Mouse (Mus musculus): ENCODE data around the gene Elp4. TPM values are rescaled to one million over a fixed set of nuclear protein-coding genes. Genes with fewer than 3 reads are reported as not detected.

Elp4 gene
- polyA plus RNA-seq, 1 experiment from 2014 or later = 36.0 TPM

DNA sequence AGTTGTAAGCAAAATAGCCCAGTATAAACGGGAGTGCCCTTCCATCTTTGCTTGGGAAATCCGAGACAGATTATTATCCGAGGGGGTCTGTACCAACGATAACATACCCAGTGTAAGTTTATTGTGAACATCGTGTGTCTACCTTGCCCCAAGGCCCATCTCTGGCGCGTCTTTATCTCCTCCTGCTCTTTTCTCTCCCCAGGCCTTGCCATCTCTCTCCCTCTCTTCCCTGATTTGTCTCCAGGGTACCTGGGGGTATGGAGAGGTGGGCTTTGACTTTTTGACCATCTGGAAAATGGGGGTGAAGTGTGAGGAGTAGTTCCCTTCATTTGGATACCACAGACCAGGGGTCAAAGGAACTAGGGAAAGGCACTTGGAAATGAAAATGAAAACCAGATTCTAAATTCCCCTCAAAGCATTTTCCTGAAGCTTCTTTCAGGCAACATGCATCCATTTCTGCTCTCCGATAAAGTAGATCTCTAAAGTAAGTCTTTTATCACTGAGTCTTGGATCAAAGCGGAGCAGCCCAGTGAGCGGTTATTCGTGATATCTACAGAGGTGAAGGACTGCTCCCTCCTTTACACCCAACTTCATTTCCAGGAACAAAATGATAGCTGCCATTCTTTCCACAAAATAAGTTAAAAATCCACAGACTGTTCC, 219.2 kb downstream of the Elp4 start:
- Histone ChIP-seq H3K27me3 (ENCODE audit: control insufficient read depth, insufficient read depth, low read length) (peaks cover 81% of the 10 kb centered on the region), H3K4me1 (replicated peaks; ENCODE audit: control insufficient read depth, insufficient read depth, low read length) (peaks cover 15% of the 10 kb centered on the region), H3K27ac (no peak overlapping the region), H3K9ac (no peak overlapping the region), H3K9me3 (ENCODE audit: control insufficient read depth, low read length) (no peaks in the 10 kb centered on the region), H3K4me2 (replicated peaks) (peak overlapping the region; percentile 18), H3K36me3 (replicated peaks; ENCODE audit: control insufficient read depth, insufficient read depth) (no peaks in the 10 kb centered on the region), H3K4me3 (replicated peaks; ENCODE audit: low read length) (no peak overlapping the region)
- ATAC-seq (ENCODE audit: low FRiP score) (no peak), DNase-seq (ENCODE audit: low spot score) (no peak)
- 40% methylated on average over 11 of the region's 11 CpGs for WGBS

DNA sequence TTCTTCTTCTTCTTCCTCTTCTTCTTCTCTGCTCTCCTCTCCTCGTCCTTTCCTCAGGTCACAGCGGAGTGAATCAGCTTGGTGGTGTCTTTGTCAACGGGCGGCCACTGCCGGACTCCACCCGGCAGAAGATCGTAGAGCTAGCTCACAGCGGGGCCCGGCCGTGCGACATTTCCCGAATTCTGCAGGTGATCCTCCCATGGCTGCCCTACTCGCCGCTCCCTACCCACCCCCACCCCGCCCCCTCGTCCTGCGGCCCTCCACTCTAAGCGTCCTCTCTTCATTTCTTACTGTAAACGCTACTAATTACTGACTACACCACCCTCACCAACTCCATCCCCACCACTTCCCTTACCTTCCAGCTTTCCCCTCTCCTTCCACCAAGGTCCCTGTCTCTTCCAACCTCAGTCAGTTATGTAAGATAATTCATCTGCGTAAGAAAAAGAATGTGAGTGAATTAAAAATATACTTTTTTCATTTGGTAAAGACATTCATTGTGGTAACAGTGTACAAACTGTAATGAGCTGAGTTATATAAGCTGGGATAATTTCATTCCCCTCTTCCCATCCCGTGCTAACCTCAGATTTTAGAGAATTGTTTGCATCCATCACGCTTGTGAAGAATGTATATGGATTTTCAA, 220.5 kb downstream of the Elp4 start:
- DNase-seq (ENCODE audit: low spot score) (no peak), ATAC-seq (ENCODE audit: low FRiP score) (no peak)
- peaks cover 6% of the 10 kb centered on the region for H3K4me1 ChIP-seq (replicated peaks; ENCODE audit: control insufficient read depth, insufficient read depth, low read length)
- H3K9ac ChIP-seq = no peak overlapping the region
- peaks cover 80% of the 10 kb centered on the region for H3K27me3 ChIP-seq (ENCODE audit: control insufficient read depth, insufficient read depth, low read length)
- H3K4me3 ChIP-seq (replicated peaks; ENCODE audit: low read length) = peak overlapping the region; percentile 4; the same call in 1 of the 2 replicates
- no peaks in the 10 kb centered on the region for H3K9me3 ChIP-seq (ENCODE audit: control insufficient read depth, low read length)
- H3K27ac ChIP-seq = no peak overlapping the region
- 17% methylated on average over 22 of the region's 22 CpGs for WGBS
- peak overlapping the region; percentile 23; the same call in 1 of the 2 replicates for H3K4me2 ChIP-seq (replicated peaks)
- H3K36me3 ChIP-seq (replicated peaks; ENCODE audit: control insufficient read depth, insufficient read depth) = no peaks in the 10 kb centered on the region

DNA sequence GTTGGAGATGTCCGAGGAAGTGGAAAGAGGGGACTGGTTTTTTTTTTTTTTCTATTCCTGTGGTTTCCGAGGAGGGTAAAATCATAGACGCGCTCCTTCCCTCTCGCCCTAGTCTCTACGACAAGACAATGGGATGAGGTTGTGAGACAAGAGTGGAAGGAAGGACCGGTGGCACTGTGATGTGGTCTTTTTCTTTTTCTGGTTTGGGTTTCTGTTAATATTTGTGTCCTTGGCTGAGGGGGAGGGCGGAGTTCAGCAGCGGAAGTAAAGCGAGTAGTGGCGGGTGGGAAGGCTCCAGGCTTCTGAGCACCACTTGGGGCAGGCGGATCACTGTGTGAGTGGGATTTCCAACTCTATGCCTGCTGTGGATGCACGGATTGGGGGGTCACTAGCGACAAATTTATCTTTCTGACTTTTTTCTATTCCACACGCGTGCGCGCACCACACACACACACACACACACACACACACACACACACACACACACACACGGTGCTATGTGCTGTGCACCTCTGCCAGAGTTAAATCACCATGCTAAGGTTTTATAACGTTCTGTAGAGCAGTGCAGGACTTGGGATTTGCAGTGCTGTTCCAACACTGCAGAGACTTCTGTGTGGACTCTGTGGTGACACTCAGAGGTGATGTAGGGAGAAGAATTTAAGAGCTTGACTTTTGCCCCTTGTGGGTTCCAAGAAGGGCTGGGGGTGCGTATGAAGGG, 221.6 kb downstream of the Elp4 start:
- Histone ChIP-seq H3K27me3 (ENCODE audit: control insufficient read depth, insufficient read depth, low read length) (peaks cover 78% of the 10 kb centered on the region), H3K9me3 (ENCODE audit: control insufficient read depth, low read length) (no peaks in the 10 kb centered on the region), H3K4me1 (replicated peaks; ENCODE audit: control insufficient read depth, insufficient read depth, low read length) (no peaks in the 10 kb centered on the region), H3K4me2 (replicated peaks) (peak overlapping the region; percentile 41), H3K9ac (no peak overlapping the region), H3K27ac (no peak overlapping the region), H3K4me3 (replicated peaks; ENCODE audit: low read length) (peak overlapping the region; percentile 17), H3K36me3 (replicated peaks; ENCODE audit: control insufficient read depth, insufficient read depth) (no peaks in the 10 kb centered on the region)
- DNase-seq (ENCODE audit: low spot score) = peak; percentile 31
- ATAC-seq (ENCODE audit: low FRiP score) = no peak
- 7% methylated on average over 21 of the region's 21 CpGs for WGBS

DNA sequence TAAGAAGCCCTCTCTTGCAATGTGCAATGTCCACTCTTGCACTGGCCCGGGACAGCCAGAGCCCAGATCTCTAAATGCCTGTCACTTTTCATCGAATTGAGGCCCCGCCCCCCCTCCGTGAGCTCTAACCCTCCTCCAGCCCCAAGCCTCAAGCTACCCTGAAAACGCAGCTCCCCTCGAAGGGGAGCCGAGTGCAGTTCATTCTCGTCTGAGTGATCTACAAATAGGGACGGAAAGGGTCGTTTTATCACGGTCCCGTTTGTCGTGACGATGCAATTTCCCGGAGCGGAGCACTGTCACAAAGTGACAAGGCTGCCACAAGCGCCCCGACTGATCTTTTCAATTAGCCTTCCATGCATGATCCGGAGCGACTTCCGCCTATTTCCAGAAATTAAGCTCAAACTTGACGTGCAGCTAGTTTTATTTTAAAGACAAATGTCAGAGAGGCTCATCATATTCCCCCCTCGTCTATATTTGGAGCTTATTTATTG, 222.3 kb downstream of the Elp4 start:
- Histone ChIP-seq H3K4me3 (replicated peaks; ENCODE audit: low read length) (peak overlapping the region; percentile 17), H3K27me3 (ENCODE audit: control insufficient read depth, insufficient read depth, low read length) (peaks cover 78% of the 10 kb centered on the region), H3K4me2 (replicated peaks) (peak overlapping the region; percentile 41), H3K36me3 (replicated peaks; ENCODE audit: control insufficient read depth, insufficient read depth) (no peaks in the 10 kb centered on the region), H3K4me1 (replicated peaks; ENCODE audit: control insufficient read depth, insufficient read depth, low read length) (no peaks in the 10 kb centered on the region), H3K9me3 (ENCODE audit: control insufficient read depth, low read length) (no peaks in the 10 kb centered on the region), H3K27ac (peak overlapping the region; percentile 26; the same call in 1 of the 2 replicates), H3K9ac (no peak overlapping the region)
- DNase-seq (ENCODE audit: low spot score) (peak; percentile 61), ATAC-seq (ENCODE audit: low FRiP score) (no peak)
- under 1% methylated on average over 23 of the region's 23 CpGs for WGBS

DNA sequence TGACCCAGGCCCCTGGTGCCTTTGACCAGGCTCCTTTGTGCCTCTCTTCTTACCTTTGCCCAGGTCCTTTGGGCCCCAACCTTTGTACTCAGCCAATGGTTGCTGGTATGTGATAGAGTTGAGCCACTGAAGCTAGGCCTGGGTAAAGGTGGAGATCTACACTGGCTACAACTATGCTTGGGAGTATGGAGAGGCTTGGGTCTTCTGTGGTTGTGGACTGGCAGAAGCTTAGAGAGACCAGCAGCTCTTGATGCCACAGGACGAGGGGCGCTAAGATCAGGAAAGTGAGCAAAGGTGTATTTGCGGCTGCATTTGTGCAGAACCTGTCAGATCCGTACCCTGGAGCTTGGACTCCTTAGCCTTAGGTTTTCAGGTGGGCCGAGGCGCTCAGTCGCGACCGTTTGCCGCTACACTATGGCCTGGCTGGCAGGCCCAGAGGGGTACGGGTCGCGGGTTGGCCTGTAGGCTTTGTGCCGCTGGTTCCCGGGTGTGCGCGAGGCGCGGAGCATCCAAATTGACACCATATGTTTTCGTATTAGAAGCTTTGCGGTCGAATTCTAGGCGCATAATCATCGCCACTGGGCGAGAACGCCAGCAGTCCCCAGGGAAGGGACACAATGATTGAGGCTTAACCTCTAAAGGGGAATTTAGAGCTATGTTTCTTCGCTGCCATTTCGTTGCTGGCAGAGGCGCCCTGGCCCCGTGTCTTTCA, 223.2 kb downstream of the Elp4 start:
- peak overlapping the region; percentile 41 for H3K4me2 ChIP-seq (replicated peaks)
- ATAC-seq (ENCODE audit: low FRiP score) (no peak; the same call in 1 of the 2 replicates), DNase-seq (ENCODE audit: low spot score) (peak; percentile 44)
- peaks cover 83% of the 10 kb centered on the region for H3K27me3 ChIP-seq (ENCODE audit: control insufficient read depth, insufficient read depth, low read length)
- H3K9ac ChIP-seq = peak overlapping the region; percentile 40
- H3K4me3 ChIP-seq (replicated peaks; ENCODE audit: low read length) = peak overlapping the region; percentile 17
- no peaks in the 10 kb centered on the region for H3K4me1 ChIP-seq (replicated peaks; ENCODE audit: control insufficient read depth, insufficient read depth, low read length)
- WGBS = 4% methylated on average over 30 of the region's 30 CpGs
- peak overlapping the region; percentile 26; the same call in 1 of the 2 replicates for H3K27ac ChIP-seq
- no peaks in the 10 kb centered on the region for H3K9me3 ChIP-seq (ENCODE audit: control insufficient read depth, low read length)
- no peaks in the 10 kb centered on the region for H3K36me3 ChIP-seq (replicated peaks; ENCODE audit: control insufficient read depth, insufficient read depth)

DNA sequence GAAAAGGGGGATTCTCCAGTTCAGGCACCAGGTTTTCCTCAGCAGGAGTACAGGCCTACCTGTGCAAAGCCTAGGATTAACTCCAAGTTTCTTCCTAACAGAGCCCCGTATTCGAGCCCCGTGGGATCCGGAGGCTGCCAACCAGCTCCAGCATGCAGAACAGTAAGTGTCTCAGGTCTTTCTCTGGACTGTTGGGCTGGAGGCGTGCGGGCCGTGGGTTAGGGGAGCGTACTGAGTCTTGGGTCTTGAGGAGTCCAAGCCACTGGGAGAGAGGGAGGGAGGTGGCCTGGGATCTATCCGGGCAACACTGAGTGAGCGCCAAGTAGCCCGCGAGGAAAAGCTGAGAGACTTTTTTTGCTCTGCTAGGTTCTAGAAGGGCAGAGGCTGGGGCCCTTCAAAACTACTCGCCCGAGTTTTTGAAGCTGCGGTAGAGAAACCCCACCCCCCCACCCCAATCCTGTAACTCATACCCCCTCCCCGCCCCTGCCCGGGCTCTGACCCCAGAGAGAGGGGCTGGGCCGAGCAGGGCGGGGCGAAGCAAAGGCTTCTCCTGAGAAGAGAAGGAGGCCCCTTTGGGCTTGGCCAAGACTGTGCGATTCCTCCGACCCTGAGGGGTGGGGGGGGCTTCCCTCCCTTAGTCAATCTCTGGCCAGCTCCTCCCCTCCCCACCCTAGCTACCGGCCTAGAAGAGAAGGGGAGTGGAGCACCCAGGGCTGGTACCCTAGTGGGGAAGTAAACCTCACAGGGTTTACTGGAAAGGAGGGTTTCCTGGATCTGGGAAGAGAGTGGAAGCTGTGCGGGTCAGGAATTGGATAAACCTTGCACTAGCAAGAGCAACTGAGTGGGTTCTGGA, 224.0 kb downstream of the Elp4 start:
- H3K4me1 ChIP-seq (replicated peaks; ENCODE audit: control insufficient read depth, insufficient read depth, low read length) = no peaks in the 10 kb centered on the region
- peak overlapping the region; percentile 39 for H3K4me3 ChIP-seq (replicated peaks; ENCODE audit: low read length)
- peak overlapping the region; percentile 40; the same call in 1 of the 2 replicates for H3K9ac ChIP-seq
- no peaks in the 10 kb centered on the region for H3K36me3 ChIP-seq (replicated peaks; ENCODE audit: control insufficient read depth, insufficient read depth)
- WGBS = 6% methylated on average over 22 of the region's 24 CpGs
- H3K27ac ChIP-seq = peak overlapping the region; percentile 26; the same call in 1 of the 2 replicates
- peak; percentile 74 for ATAC-seq (ENCODE audit: low FRiP score)
- no peak for DNase-seq (ENCODE audit: low spot score)
- H3K4me2 ChIP-seq (replicated peaks) = peak overlapping the region; percentile 41
- no peaks in the 10 kb centered on the region for H3K9me3 ChIP-seq (ENCODE audit: control insufficient read depth, low read length)
- peaks cover 83% of the 10 kb centered on the region for H3K27me3 ChIP-seq (ENCODE audit: control insufficient read depth, insufficient read depth, low read length)

DNA sequence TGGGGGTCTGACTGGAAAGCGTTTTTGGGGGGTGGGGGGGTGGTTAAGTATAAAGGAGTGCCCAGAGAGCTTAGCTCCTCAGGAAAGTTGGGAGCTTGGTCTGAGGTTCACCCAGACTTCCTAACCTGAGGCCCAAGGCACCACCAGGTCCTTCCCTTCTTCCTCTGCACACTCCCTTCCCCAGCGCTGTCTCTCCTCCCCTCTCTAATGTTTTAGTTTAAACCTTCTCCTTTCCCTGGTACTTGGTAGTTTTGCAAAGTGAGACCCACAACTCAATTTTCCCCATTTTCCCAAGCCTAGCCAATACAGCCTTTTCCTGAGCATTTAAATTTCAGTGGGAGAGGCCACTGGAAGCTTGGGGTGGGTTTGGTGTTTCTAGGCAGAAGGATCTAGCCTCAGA, 225.0 kb downstream of the Elp4 start:
- DNase-seq (ENCODE audit: low spot score) (no peak), ATAC-seq (ENCODE audit: low FRiP score) (no peak)

DNA sequence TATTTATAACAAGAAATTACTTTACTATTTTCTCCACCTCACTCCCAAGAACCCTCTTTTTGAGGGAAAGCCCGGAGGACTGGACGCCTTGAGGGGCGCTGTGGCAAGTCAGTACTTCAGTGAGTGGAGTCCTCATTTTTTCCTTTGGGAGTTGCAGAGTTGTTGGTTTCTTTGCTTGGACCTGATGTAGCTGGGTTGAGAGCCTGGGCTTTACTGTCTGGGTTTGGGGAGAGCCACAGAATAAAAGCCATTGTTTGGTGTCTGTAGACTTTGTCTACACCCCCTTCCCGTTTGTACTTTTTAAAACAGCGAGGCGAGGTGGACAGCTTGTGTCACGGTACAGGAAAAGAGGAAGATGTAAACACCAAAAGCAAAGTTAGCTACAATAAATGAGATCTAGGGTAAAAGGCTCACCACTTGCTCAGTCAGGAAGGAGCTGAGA, 225.5 kb downstream of the Elp4 start:
- Histone ChIP-seq H3K4me3 (replicated peaks; ENCODE audit: low read length) (peak overlapping the region; percentile 39), H3K9ac (peak overlapping the region; percentile 48), H3K9me3 (ENCODE audit: control insufficient read depth, low read length) (no peaks in the 10 kb centered on the region), H3K4me2 (replicated peaks) (peak overlapping the region; percentile 41), H3K4me1 (replicated peaks; ENCODE audit: control insufficient read depth, insufficient read depth, low read length) (peaks cover 7% of the 10 kb centered on the region; the same call in 1 of the 2 replicates), H3K36me3 (replicated peaks; ENCODE audit: control insufficient read depth, insufficient read depth) (no peaks in the 10 kb centered on the region), H3K27ac (no peak overlapping the region; the same call in 1 of the 2 replicates), H3K27me3 (ENCODE audit: control insufficient read depth, insufficient read depth, low read length) (peaks cover 85% of the 10 kb centered on the region)
- 7% methylated on average over 7 of the region's 7 CpGs for WGBS
- DNase-seq (ENCODE audit: low spot score) (no peak), ATAC-seq (ENCODE audit: low FRiP score) (no peak)

More for the DNA sequence above, 225.0 kb downstream of the Elp4 start:
- H3K9me3 ChIP-seq (ENCODE audit: control insufficient read depth, low read length) = no peaks in the 10 kb centered on the region
- H3K9ac ChIP-seq = peak overlapping the region; percentile 48
- peaks cover 85% of the 10 kb centered on the region for H3K27me3 ChIP-seq (ENCODE audit: control insufficient read depth, insufficient read depth, low read length)
- peaks cover 5% of the 10 kb centered on the region; the same call in 1 of the 2 replicates for H3K4me1 ChIP-seq (replicated peaks; ENCODE audit: control insufficient read depth, insufficient read depth, low read length)
- peak overlapping the region; percentile 41 for H3K4me2 ChIP-seq (replicated peaks)
- peak overlapping the region; percentile 39 for H3K4me3 ChIP-seq (replicated peaks; ENCODE audit: low read length)
- no peaks in the 10 kb centered on the region for H3K36me3 ChIP-seq (replicated peaks; ENCODE audit: control insufficient read depth, insufficient read depth)
- no peak overlapping the region; the same call in 1 of the 2 replicates for H3K27ac ChIP-seq
- WGBS = 0% methylated on average over 2 of the region's 2 CpGs
